Mouse (Mus musculus) limb, embryonic 10.5 days (tissue): ENCODE results near the gene P3h4. TPM values are rescaled to one million over a fixed set of nuclear protein-coding genes. Genes with fewer than 3 reads are reported as not detected.

ENCODE experiments used
- DNase-seq: peaks from one replicate; pipeline ENCODE4 v3.0.0-alpha.2; 2017; ENCODE audit warnings: low spot score
- H3K27ac ChIP-seq: fragments of 300-500 bp; sonication (generic); 2 replicates; pipeline ENCODE4 v1.5.1; 2016; ENCODE audit warnings: mild to moderate bottlenecking
- H3K27me3 ChIP-seq: fragments of 300-500 bp; sonication (generic); 2 replicates; pipeline ENCODE4 v1.6.1; 2016; ENCODE audit warnings: low read depth, mild to moderate bottlenecking; ENCODE audit not compliant: poor library complexity, severe bottlenecking
- H3K36me3 ChIP-seq: fragments of 300-500 bp; sonication (generic); 2 replicates; pipeline ENCODE4 v1.6.1; 2016; ENCODE audit warnings: mild to moderate bottlenecking, moderate library complexity
- H3K4me1 ChIP-seq: fragments of 300-500 bp; sonication (generic); 2 replicates; pipeline ENCODE4 v1.6.1; 2016
- H3K4me3 ChIP-seq: fragments of 300-500 bp; sonication (generic); 2 replicates; pipeline ENCODE4 v1.5.1; 2016; ENCODE audit warnings: mild to moderate bottlenecking, moderate library complexity
- H3K9me3 ChIP-seq: fragments of 300-500 bp; sonication (generic); replicated peaks from 2 replicates; pipeline ENCODE4 v1.6.1; 2016; ENCODE audit warnings: mild to moderate bottlenecking
- WGBS: fragments of 180-500 bp; shearing (Covaris S2); methylation state at CpG from one replicate; pipeline ENCODE4 v1.1.7; 2016; 5-methylcytosine and 5-hydroxymethylcytosine counted together
- polyA plus RNA-seq: library from polyadenylated mRNA; unstranded; fragments of >200 nt; fragmentation: Nextera tagmentation; extraction: Ambion mirVana; gene quantifications from 2 replicates; pipeline ENCODE4 v1.2.1, GENCODE M21; 2016

Gene P3h4
- polyA plus RNA-seq, 1 experiment from 2014 or later: 45.3 TPM

DNA sequence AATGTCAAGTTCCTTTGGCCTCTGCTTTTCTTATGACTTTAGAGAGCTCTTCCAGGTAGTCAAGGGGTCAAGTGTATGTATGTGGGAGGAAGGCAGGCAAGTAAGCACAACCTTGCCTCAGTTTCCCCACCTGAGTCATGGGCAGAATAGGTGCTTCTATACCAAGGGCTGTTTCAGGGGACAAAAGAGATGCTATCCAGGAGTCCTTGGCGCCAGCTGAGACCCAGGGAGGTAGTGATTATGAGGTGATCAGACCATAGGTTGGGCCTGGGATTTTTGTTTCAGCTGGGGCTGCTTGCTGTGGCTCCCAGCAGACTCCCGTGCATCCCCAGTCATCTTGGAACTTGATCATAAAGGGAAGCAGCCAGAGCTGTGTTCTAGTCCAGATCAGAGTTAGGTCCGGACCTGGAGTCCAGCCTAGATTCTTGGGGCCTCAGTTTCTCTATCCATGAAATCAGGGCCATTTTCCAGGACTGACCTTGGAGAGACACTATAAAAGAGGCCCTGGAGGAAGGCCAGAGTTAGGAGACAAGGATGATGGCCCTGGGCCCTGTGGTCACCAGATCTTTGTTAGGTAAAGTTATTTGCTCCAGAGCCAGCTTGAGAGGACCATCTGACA is 10.1 kb downstream of the P3h4 start:
- H3K27me3 ChIP-seq: 0 out of 2 replicates have a peak, but pooled peaks cover 4% of the 10 kb centered on the region
- 89% methylated on average over 3 of the region's 3 CpGs for WGBS
- no peak for DNase-seq
- no peak overlapping the region for H3K27ac ChIP-seq
- H3K9me3 ChIP-seq: no peaks in the 10 kb centered on the region
- peaks cover 31% of the 10 kb centered on the region for H3K4me1 ChIP-seq
- H3K36me3 ChIP-seq: peaks cover 24% of the 10 kb centered on the region
- no peak overlapping the region for H3K4me3 ChIP-seq

DNA sequence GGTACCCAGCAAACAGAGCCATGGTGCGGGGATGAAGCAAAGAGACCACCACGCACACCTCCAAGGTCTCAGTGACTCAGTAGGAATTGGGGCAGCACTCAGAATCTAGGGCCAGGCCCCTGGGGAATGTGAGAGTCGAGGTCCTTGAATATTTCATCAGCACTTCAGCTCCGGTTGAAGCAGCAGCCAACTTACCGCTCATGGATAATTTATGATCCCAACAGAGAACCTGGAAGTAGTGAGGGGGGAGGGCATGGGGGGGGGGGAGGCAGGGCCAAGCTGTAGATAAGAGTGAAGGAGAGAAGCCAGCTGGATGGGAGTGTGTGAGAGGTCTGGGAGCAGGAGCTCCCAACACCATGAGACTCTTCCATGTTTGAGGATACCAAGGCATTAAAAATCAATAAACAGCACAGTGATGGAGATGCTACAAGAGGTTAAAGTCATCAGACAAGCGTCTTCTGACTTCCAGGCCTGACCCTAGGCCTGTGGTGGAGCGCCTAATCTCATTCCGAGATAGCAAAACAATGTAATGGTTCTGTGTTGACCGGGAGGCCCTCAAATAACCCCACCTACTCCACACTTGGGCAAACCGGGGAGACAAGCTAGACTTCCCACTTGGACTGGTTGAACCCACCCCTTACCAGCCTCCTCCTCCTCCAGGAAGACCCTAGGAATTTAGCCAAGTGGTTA is 11.0 kb downstream of the P3h4 start:
- 0 out of 2 replicates have a peak, but pooled peaks cover 4% of the 10 kb centered on the region for H3K27me3 ChIP-seq
- peaks cover 14% of the 10 kb centered on the region for H3K36me3 ChIP-seq
- H3K27ac ChIP-seq: no peak overlapping the region
- peaks cover 32% of the 10 kb centered on the region for H3K4me1 ChIP-seq
- H3K9me3 ChIP-seq: no peaks in the 10 kb centered on the region
- H3K4me3 ChIP-seq: no peak overlapping the region
- 68% methylated on average over 10 of the region's 10 CpGs for WGBS
- DNase-seq: no peak

DNA sequence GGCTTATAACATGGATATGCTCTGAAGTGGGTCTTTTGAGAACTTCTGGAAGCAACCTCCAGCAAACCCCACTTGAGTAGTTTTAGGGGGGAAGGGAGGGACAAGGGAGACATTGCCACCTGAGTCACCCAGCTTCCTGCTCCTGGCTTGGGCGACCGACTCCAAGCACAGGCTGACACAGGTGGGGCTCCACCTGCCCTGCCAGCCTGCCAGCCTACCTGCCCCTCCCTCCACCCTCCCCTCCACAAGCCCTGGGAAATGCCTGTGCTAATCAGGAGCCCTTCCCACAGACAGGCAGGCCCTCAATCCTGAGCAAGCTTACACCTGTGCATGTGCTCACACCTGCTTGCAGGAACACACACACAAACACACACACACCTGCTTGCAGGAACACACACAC is 12.0 kb downstream of the P3h4 start:
- Histone ChIP-seq H3K4me1 (peaks cover 29% of the 10 kb centered on the region), H3K4me3 (no peak overlapping the region), H3K9me3 (no peaks in the 10 kb centered on the region), H3K36me3 (peaks cover 5% of the 10 kb centered on the region; the same call in 1 of the 2 replicates), H3K27ac (peak overlapping the region; percentile 19), H3K27me3 (0 out of 2 replicates have a peak, but pooled peaks cover 4% of the 10 kb centered on the region)
- WGBS: 72% methylated on average over 2 of the region's 2 CpGs
- DNase-seq: no peak

DNA sequence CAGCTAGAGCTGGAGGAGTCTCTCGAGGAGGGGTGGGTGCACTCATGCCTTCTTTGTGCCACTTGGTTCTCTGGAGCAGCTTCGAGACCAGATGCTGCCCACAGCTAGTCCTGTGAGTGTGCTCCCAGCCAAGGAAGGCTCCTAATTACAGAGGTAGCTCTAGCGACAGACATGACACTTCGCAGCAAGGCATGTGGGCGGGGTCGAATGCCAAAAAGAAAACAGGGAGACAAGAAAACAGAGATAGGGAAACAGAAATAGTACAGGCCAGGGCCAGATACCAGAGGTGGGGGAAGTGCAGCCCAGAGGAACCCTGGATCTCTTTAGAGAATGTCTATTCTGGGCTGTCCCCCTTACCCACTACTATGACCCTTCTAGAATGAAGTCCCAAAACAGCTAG is 12.4 kb downstream of the P3h4 start:
- Histone ChIP-seq H3K27ac (peak overlapping the region; percentile 50; the same call in 1 of the 2 replicates), H3K27me3 (0 out of 2 replicates have a peak, but pooled peaks cover 4% of the 10 kb centered on the region), H3K36me3 (peaks cover 5% of the 10 kb centered on the region; the same call in 1 of the 2 replicates), H3K4me1 (peaks cover 33% of the 10 kb centered on the region), H3K9me3 (no peaks in the 10 kb centered on the region), H3K4me3 (no peak overlapping the region)
- no peak for DNase-seq
- 20% methylated on average over 6 of the region's 6 CpGs for WGBS

DNA sequence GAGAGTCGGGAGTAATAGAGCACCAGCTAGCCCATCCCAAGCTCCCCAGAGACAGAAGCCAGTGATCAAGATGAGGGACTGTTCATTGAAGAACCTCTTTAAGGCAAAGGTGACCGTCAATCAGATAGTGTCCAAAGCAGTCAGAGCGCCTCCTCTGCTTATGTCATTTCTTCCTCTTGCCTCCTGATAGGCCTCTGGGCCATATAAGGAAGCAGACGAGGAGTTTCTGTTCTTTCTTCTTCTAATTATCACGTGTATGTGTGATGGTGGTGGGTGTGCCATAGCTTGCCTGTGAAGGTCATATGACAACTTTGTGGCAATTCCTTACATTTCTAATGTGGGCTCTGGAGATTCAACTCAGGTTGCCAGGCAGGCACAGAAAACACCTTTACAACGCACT is 13.8 kb downstream of the P3h4 start:
- no peaks in the 10 kb centered on the region for H3K9me3 ChIP-seq
- no peak overlapping the region for H3K4me3 ChIP-seq
- H3K36me3 ChIP-seq: no peaks in the 10 kb centered on the region
- H3K27ac ChIP-seq: no peak overlapping the region
- 72% methylated on average over 6 of the region's 6 CpGs for WGBS
- peaks cover 17% of the 10 kb centered on the region for H3K27me3 ChIP-seq
- peaks cover 47% of the 10 kb centered on the region for H3K4me1 ChIP-seq
- no peak for DNase-seq

DNA sequence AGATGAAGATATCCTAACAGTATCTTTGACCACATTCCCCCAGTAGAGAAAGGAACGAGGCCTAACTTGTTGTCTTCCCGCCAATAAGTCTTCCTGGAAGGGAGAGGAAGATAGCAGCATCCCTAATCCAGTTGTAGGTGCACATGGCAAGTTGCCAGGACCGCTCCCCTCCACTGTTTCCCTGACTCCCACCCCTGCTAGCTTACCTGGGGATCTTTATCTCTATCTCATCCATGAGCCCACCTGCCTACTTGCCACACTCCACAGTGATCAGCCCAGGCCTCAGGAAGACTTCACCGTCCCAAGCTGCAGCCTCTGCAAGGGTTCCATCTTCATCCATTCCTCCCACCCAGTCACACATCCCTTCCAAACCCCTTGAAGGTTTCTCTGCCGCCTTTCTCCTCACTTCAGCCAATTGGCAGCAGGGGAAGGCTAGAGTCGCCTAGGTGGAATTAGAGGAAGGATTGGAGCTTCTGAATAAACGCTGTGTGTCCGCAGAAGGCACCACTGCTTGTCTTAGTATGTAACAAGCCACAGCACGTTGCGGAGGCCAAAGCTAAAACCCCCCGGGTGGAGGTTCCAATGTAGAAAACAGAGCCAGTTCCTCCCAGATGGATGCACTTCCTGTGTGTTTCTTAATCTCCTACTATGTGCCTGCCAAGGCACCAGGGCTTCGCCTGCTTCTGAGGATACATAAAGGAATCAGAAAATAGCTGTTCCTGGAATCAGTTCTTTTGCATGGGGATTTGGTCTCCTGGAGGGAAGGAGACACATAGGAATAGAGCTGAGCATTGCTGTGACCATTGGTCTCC is 14.7 kb downstream of the P3h4 start:
- 81% methylated on average over 12 of the region's 12 CpGs for WGBS
- Histone ChIP-seq H3K36me3 (no peaks in the 10 kb centered on the region), H3K27me3 (peaks cover 26% of the 10 kb centered on the region), H3K4me3 (no peak overlapping the region), H3K9me3 (no peaks in the 10 kb centered on the region), H3K4me1 (peaks cover 56% of the 10 kb centered on the region), H3K27ac (no peak overlapping the region)
- no peak for DNase-seq

DNA sequence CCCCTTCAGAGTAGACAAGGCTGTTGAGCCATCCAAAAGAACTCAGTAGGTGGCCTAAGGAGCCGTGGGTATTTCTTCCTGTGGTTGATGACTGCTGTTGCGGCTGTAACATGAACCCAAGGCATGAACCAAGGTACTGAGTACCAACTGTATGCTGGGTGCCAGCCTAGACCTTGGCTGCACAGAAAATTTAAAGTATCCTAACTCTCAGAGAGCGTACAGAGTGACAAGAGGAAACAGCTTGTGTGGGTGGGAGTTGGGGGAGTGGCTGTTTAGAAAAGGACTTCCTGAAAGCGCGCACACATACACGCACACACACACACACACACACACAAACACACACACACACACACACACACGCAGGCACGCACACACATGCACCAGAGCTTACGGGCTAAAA is 15.3 kb downstream of the P3h4 start:
- H3K27ac ChIP-seq: no peak overlapping the region
- peaks cover 26% of the 10 kb centered on the region for H3K27me3 ChIP-seq
- no peak for DNase-seq
- H3K36me3 ChIP-seq: no peaks in the 10 kb centered on the region
- no peak overlapping the region for H3K4me3 ChIP-seq
- peaks cover 62% of the 10 kb centered on the region for H3K4me1 ChIP-seq
- H3K9me3 ChIP-seq: no peaks in the 10 kb centered on the region
- WGBS: 84% methylated on average over 9 of the region's 9 CpGs

DNA sequence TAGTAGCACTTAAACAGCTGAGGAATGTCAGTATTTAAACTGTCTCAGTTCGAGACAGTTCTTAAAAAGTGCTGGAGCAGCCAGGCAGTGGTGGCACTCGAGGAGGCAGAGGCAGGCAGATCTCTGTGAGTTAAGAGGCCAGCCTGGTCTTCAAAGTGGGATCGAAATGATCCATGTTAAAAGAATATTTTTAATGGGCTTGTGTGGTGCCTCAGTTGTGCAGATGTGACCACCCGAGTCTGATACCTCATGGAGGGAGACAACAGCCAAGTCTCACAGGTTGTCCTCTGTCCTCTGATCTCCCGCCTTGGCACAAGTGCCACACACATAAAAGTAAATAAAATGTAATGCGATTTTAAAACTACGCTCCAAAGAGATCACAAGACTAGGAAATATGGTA is 16.1 kb downstream of the P3h4 start:
- H3K4me1 ChIP-seq: peaks cover 58% of the 10 kb centered on the region

DNA sequence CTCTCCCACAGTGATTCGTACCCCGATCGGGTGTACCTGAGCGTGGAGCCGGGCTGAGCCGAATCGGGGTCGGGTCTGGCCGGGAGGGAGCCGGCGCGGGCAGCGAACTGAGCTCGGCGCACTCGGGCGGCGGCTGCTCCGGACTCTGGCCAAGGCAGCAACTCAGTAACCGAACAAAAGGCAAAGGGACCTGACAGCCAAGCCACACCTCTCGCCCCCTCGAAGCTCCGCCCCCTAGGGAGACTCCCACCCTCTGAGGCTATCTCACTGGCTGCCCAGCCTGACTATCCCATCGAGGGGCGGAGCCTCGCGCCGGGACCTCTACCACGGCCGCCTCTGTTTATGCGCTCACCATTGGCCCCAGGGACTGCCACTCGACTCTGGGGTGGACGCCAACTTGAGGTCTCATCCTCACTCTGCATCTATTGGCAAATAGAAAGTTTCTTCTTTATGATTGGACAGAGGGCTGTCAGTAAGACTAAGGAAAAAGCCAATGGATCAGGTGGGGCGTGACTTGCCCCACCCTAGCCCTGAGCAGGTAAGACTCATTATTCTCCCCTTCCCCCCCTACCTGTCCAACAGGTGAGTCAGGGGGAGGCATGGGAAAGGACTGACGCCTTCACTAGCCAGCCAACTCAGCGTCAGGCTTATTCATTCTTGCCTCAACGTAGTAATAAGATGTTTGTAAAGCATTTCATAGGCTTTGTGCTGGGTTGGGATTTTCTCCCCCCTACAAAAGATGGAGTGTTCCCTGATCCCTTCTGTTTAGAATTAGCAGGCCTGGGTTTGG is 16.8 kb downstream of the P3h4 start, which contains the start of gene Jup:
Gene Jup (minus strand): TSS at position 164 of the 790 bp plus-strand sequence.
- Histone ChIP-seq H3K36me3 (no peaks in the 10 kb centered on the region), H3K9me3 (no peaks in the 10 kb centered on the region), H3K4me3 (peak within 1 kb of the TSS; percentile 70), H3K27ac (peak within 1 kb of the TSS; percentile 88), H3K27me3 (peaks cover 26% of the 10 kb centered on the region), H3K4me1 (peaks cover 51% of the 10 kb centered on the region)
- 1% methylated on average over 37 of the region's 37 CpGs for WGBS
- peak; percentile 94 for DNase-seq

More for the DNA sequence above, 16.1 kb downstream of the P3h4 start:
- 94% methylated on average over 7 of the region's 7 CpGs for WGBS
- no peaks in the 10 kb centered on the region for H3K36me3 ChIP-seq
- H3K27me3 ChIP-seq: peaks cover 26% of the 10 kb centered on the region
- no peak overlapping the region for H3K4me3 ChIP-seq
- no peaks in the 10 kb centered on the region for H3K9me3 ChIP-seq
- H3K27ac ChIP-seq: no peak overlapping the region
- DNase-seq: no peak

DNA sequence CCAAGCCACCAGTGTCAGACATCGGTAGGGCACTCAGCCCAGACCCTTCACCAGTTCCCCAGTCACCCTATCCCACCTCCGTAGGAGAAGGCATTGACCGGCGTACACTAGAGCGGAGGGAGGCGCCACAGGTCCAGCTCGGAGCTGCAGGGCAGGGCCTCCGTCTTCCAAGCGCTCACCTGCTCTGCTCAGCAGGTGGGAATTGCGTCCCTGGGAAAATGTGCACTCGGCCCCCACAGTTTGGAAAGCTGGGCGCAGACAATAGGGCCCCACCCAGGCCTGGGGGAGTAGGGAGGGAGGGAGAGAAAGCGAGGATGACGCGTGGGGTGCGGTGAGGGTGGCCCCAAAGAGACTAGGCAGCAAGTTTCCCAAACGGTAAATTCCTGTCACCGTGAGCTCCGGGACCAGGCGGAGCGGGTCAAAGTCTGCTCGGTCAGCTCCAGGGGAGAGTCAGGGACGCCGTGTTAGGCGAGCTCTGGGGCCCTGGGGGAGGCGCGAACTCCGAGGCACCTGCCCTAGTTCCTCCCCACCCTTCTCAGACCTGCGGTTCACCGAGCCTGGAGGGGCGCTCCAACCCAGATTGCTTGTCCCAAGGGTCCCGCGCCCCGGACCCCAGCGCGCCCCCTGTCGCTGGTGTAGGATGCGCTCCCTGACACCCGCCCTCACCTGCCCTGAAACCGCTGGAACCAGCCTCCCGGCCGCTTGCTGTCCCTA is 17.6 kb downstream of the P3h4 start:
- no peak for DNase-seq
- Histone ChIP-seq H3K27me3 (peaks cover 26% of the 10 kb centered on the region), H3K4me3 (peak overlapping the region; percentile 70), H3K36me3 (no peaks in the 10 kb centered on the region), H3K9me3 (no peaks in the 10 kb centered on the region), H3K4me1 (peaks cover 44% of the 10 kb centered on the region), H3K27ac (peak overlapping the region; percentile 88)
- WGBS: 4% methylated on average over 42 of the region's 42 CpGs

DNA sequence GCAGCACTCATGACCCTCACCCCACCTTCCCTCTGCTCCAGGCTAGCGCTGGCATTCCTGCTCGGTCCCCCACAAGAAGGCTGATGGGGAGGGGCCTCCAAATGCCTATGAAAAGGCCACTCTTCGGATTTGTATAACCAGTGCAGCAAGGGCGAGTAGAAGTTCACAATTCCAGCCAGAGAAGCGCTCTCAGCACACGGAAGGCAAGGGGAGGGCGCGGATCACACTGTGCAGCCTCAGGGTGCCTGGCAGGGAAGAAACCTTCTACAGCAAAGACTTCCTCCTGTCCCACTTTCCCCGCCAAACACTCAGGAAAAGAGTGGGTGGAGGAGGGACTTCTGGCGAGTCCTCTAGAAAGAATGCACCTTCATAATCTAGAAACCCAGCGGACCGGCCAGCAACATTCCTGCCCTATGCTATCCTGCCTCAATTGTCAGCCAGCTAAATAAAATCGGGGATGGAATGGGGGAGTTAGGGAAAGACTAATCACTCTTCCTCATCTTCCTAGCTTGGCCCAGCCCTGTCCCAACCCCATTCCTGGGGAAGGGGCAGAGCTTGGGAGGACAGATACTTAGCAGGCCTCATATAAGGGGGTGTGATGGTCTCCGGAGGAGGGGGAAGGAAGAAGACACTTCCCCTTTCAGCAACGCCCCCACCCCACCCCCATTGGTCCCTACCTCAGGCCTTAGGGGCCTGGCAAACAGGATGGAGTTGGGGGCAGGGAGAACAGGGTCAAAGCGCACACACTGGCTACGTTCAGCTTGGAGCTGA is 18.6 kb downstream of the P3h4 start:
- Histone ChIP-seq H3K9me3 (no peaks in the 10 kb centered on the region), H3K4me1 (peaks cover 42% of the 10 kb centered on the region), H3K4me3 (peak overlapping the region; percentile 70), H3K27me3 (peaks cover 26% of the 10 kb centered on the region), H3K36me3 (no peaks in the 10 kb centered on the region), H3K27ac (peak overlapping the region; percentile 44; the same call in 1 of the 2 replicates)
- no peak for DNase-seq
- WGBS: 35% methylated on average over 17 of the region's 17 CpGs
